Mouse (Mus musculus) forebrain, embryonic 10.5 days (tissue): ENCODE results near the gene Lurap1. TPM values are rescaled to one million over a fixed set of nuclear protein-coding genes. Genes with fewer than 3 reads are reported as not detected.
A peak's percentile ranks its signal among the peaks of the same experiment; 100 is the strongest.

Source experiments
- DNase-seq: peaks from one replicate; pipeline ENCODE4 v3.0.0-alpha.2; 2017; ENCODE audit warnings: low spot score; ENCODE audit errors: extremely low spot score
- H3K27ac ChIP-seq: fragments of 300-500 bp; sonication (generic); 2 replicates; pipeline ENCODE4 v1.5.1; 2016; ENCODE audit warnings: mild to moderate bottlenecking
- H3K27me3 ChIP-seq: fragments of 300-500 bp; sonication (generic); 2 replicates; pipeline ENCODE4 v1.6.1; 2016; ENCODE audit warnings: mild to moderate bottlenecking; ENCODE audit not compliant: poor library complexity, severe bottlenecking
- H3K36me3 ChIP-seq: fragments of 300-500 bp; sonication (generic); replicated peaks from 2 replicates; pipeline ENCODE4 v1.6.1; 2016; ENCODE audit warnings: mild to moderate bottlenecking, moderate library complexity
- H3K4me1 ChIP-seq: fragments of 300-500 bp; sonication (generic); 2 replicates; pipeline ENCODE4 v1.6.1; 2016
- H3K4me3 ChIP-seq: fragments of 300-500 bp; sonication (generic); 2 replicates; pipeline ENCODE4 v1.5.1; 2016; ENCODE audit warnings: mild to moderate bottlenecking, moderate library complexity
- H3K9me3 ChIP-seq: fragments of 300-500 bp; sonication (generic); 2 replicates; pipeline ENCODE4 v1.6.1; 2016; ENCODE audit warnings: mild to moderate bottlenecking, moderate library complexity
- WGBS: fragments of 180-500 bp; shearing (Covaris S2); methylation state at CpG from one replicate; pipeline ENCODE4 v1.1.7; 2016; 5-methylcytosine and 5-hydroxymethylcytosine counted together
- polyA plus RNA-seq: library from polyadenylated mRNA; unstranded; fragments of >200 nt; fragmentation: Nextera tagmentation; extraction: Ambion mirVana; gene quantifications from 2 replicates; pipeline ENCODE4 v1.2.1, GENCODE M21; 2016

Gene Lurap1
- polyA plus RNA-seq, 1 experiment from 2014 or later, result 2.6 TPM

DNA sequence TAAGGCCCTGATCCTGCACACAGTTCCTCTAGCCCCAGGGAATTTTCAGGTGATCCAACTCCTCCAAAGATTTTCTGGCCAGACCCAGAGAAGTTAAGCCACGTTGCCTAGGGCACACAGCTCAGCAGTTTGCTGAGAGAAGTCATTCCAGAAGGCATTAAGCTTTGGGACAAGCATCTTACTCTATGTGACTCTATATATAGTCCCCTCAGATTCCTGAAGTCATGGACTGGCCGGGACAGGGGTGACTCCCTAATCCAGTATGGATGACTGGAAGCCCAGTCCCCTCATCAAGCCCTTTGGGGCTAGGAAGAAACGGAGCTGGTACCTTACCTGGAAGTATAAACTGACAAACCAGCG, 296 bp downstream of the Lurap1 start:
- Histone ChIP-seq H3K27ac (peak overlapping the region; percentile 96), H3K27me3 (no peaks in the 10 kb centered on the region), H3K4me3 (peak overlapping the region; percentile 82), H3K36me3 (peaks cover 45% of the 10 kb centered on the region), H3K4me1 (peaks cover 20% of the 10 kb centered on the region), H3K9me3 (no peaks in the 10 kb centered on the region; the same call in 1 of the 2 replicates)
- no peak for DNase-seq
- 26% methylated on average over 4 of the region's 4 CpGs for WGBS

DNA sequence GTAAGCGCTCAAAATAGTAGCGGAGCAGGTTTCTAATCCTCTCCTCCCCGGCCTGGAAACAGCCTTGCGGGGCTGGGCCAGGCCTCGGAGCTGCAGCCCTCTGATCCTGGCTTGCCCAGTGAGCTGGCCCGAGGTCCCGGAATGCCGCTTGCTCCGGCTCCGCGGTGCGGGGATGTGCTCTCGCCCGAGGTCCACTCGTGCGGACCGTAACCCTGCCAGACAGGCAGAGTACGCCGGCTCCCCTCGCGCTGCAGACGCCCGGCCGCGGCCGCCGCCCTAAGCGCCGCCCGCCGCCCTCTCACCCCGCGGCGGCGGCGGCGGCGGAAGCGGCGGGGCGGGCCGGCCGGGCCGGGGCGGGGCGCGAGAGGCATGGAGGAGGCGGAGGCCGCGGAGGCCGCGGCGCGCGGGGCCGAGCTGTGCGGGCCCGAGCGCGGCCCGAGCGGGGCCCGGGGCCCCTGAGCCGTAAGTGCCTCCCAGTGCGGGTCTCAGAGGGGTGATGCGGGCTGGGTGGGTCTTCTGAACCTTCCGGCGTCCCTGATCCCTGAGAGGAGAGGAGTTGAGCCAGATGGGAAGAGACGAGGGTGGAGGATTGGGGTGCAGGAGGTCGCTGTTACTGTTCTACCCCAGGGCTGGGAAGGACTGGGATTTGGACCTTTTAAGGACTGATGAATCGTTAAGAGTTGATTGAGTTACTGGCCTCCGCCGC, 829 bp downstream of the Lurap1 start:
- DNase-seq, result peak; percentile 67
- H3K27ac ChIP-seq, result peak overlapping the region; percentile 96
- H3K9me3 ChIP-seq, result no peaks in the 10 kb centered on the region; the same call in 1 of the 2 replicates
- peaks cover 40% of the 10 kb centered on the region for H3K36me3 ChIP-seq
- H3K4me1 ChIP-seq, result peaks cover 20% of the 10 kb centered on the region
- peaks cover 4% of the 10 kb centered on the region for H3K27me3 ChIP-seq
- under 1% methylated on average over 73 of the region's 73 CpGs for WGBS
- H3K4me3 ChIP-seq, result peak overlapping the region; percentile 82

DNA sequence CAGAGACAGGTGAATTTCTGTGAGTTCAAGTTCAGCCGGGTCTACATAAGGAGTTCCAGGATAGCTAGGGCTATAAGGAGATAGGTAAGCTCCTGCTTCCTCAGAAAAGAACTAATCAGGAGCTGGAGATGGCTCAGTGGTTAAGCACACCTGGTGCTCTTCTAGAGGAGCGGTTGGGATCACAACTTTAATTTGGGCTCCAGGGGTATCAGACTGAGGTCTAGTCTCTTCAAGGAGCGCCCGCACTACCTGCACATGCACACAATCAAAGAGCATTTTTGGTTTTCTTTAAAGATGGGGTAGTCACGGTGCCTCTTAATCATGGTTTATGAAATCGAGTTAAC, 1.4 kb downstream of the Lurap1 start:
- H3K4me1 ChIP-seq, result peaks cover 24% of the 10 kb centered on the region
- peak overlapping the region; percentile 96 for H3K27ac ChIP-seq
- H3K4me3 ChIP-seq, result peak overlapping the region; percentile 82
- 17% methylated on average over 6 of the region's 6 CpGs for WGBS
- H3K9me3 ChIP-seq, result no peaks in the 10 kb centered on the region; the same call in 1 of the 2 replicates
- no peak for DNase-seq
- peaks cover 34% of the 10 kb centered on the region for H3K36me3 ChIP-seq
- peaks cover 9% of the 10 kb centered on the region for H3K27me3 ChIP-seq

- H3K36me3 ChIP-seq, result no peaks in the 10 kb centered on the region
- H3K4me3 ChIP-seq, result peak overlapping the region; percentile 82
- peaks cover 25% of the 10 kb centered on the region for H3K4me1 ChIP-seq
- peaks cover 38% of the 10 kb centered on the region for H3K27me3 ChIP-seq
- DNase-seq, result peak; percentile 46
- WGBS, result under 1% methylated on average over 47 of the region's 47 CpGs
- peak overlapping the region; percentile 85 for H3K27ac ChIP-seq
- no peaks in the 10 kb centered on the region; the same call in 1 of the 2 replicates for H3K9me3 ChIP-seq
Measured at GRCm38 (mm10) chr4:116143891-116144717, 7.0 kb downstream of the Lurap1 start.

DNA sequence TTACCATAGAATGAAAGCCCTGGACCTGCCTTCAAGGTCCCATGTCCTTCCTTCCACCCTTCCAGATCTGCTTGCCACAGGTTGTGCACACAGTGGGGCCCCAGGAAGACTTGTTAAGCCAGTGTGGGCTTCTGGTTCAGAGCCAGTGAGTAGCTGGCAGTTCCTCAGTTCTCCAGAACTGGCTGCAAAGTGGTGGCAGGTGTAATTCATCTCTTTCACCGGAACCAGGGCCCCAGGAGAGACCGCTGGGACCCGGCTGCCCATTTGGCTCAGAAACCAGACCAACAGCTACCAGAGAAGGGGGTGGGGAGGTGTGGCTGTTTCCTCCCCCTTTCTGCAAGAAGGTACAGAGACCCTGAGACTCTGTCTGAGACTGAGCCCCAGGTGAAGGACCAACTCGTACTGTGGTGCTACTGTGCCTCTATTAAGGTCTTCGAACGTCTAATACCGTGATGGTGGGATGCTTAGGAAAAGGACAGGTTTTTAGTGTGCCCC, 7.8 kb downstream of the Lurap1 start:
- no peaks in the 10 kb centered on the region; the same call in 1 of the 2 replicates for H3K9me3 ChIP-seq
- peak overlapping the region; percentile 82 for H3K4me3 ChIP-seq
- H3K27me3 ChIP-seq, result peaks cover 38% of the 10 kb centered on the region
- peaks cover 25% of the 10 kb centered on the region for H3K4me1 ChIP-seq
- WGBS, result 15% methylated on average over 7 of the region's 7 CpGs
- no peak for DNase-seq
- no peak overlapping the region for H3K27ac ChIP-seq
- no peaks in the 10 kb centered on the region for H3K36me3 ChIP-seq

GRCm38 (mm10) chr4:116142269-116142668, 8.9 kb downstream of the Lurap1 start:
- no peak overlapping the region for H3K4me3 ChIP-seq
- H3K27ac ChIP-seq, result no peak overlapping the region
- H3K4me1 ChIP-seq, result peaks cover 25% of the 10 kb centered on the region
- no peak for DNase-seq
- H3K36me3 ChIP-seq, result no peaks in the 10 kb centered on the region
- no peaks in the 10 kb centered on the region for H3K9me3 ChIP-seq
- peaks cover 38% of the 10 kb centered on the region for H3K27me3 ChIP-seq
- WGBS, result 83% methylated on average over 7 of the region's 7 CpGs

GRCm38 (mm10) chr4:116141736-116142135, 9.4 kb downstream of the Lurap1 start:
- 81% methylated on average over 1 of the region's 1 CpGs for WGBS
- H3K27me3 ChIP-seq, result peaks cover 38% of the 10 kb centered on the region
- H3K9me3 ChIP-seq, result no peaks in the 10 kb centered on the region
- H3K36me3 ChIP-seq, result 0 out of 2 replicates have a peak, but pooled peaks cover 3% of the 10 kb centered on the region
- peaks cover 28% of the 10 kb centered on the region for H3K4me1 ChIP-seq
- H3K27ac ChIP-seq, result no peak overlapping the region
- DNase-seq, result no peak
- H3K4me3 ChIP-seq, result no peak overlapping the region

DNA sequence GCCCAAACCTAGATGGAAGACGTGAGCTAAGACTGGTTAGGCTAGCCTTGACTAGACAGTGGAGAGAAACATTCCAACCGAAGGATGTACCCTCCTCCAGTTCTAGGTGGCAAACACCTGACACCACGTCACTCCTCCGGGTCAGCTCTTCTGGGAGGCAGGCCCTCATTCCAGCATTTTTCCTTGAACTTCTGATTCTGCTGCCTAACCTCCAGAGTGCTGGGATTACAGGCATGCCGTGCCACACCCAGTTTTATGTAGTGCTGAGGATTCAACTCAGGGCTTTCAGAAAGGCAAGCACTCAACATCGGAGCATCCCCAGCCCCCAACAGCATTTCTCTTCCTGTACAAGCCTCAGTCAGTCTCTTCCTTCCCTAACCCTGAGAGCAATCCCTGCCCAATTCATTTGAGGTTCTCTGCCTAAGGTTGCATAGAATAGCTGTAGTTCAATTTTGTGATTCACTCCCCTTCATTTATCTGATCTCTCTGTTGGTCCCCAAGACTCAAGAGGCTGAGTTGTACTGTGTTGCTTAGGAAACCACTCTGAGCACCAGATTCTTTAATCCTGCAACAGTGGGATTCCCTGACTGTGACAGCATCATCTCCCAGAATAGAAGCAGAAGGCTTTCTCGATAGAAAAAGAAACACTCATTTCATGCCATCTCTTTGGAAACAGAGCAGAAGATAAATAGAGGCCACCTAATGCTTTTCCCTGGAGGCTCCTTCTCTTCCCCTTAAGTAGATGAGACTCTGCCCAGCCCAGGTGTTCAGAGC, 10.2 kb downstream of the Lurap1 start:
- Histone ChIP-seq H3K4me3 (no peak overlapping the region), H3K4me1 (peaks cover 29% of the 10 kb centered on the region), H3K36me3 (0 out of 2 replicates have a peak, but pooled peaks cover 4% of the 10 kb centered on the region), H3K9me3 (no peaks in the 10 kb centered on the region), H3K27me3 (peaks cover 38% of the 10 kb centered on the region), H3K27ac (no peak overlapping the region)
- WGBS, result 87% methylated on average over 7 of the region's 7 CpGs
- DNase-seq, result no peak

- Histone ChIP-seq H3K27me3 (peaks cover 8% of the 10 kb centered on the region), H3K27ac (no peak overlapping the region), H3K9me3 (no peaks in the 10 kb centered on the region), H3K4me1 (peaks cover 9% of the 10 kb centered on the region; the same call in 1 of the 2 replicates), H3K4me3 (no peak overlapping the region), H3K36me3 (0 out of 2 replicates have a peak, but pooled peaks cover 8% of the 10 kb centered on the region)
- 56% methylated on average over 13 of the region's 13 CpGs for WGBS
- no peak for DNase-seq
Measured at GRCm38 (mm10) chr4:116137421-116137996, 13.6 kb downstream of the Lurap1 start.

GRCm38 (mm10) chr4:116134990-116135389, 16.1 kb downstream of the Lurap1 start:
- no peak for DNase-seq

DNA sequence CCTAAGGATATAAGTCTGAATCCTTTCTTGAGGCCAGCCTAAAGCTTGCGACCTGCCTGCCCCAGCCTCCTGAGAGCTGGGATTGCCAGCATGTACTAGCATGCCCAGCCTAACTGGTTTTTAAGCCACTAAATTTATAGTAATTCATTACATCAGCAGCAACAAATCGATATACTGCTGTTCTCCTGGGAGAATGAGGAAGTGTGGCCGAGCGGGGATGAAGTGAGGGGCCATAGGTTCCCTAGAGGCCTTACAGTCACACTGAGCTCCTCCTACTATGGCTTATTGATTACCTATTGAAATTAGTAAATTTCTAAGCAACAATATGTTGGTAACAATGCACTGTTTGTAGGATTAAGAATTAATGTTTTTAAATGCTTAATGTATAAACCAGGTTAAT, 18.0 kb downstream of the Lurap1 start:
- no peak for DNase-seq
- Histone ChIP-seq H3K4me1 (0 out of 2 replicates have a peak, but pooled peaks cover 4% of the 10 kb centered on the region), H3K4me3 (no peak overlapping the region), H3K36me3 (peaks cover 25% of the 10 kb centered on the region), H3K27me3 (no peaks in the 10 kb centered on the region), H3K27ac (no peak overlapping the region), H3K9me3 (no peaks in the 10 kb centered on the region)
- WGBS, result 92% methylated on average over 4 of the region's 4 CpGs

More at GRCm38 (mm10) chr4:116134990-116135389, 16.1 kb downstream of the Lurap1 start:
- Histone ChIP-seq H3K4me1 (0 out of 2 replicates have a peak, but pooled peaks cover 4% of the 10 kb centered on the region), H3K27ac (no peak overlapping the region), H3K4me3 (no peak overlapping the region), H3K27me3 (no peaks in the 10 kb centered on the region), H3K9me3 (no peaks in the 10 kb centered on the region), H3K36me3 (peaks cover 25% of the 10 kb centered on the region)
- WGBS, result 57% methylated on average over 2 of the region's 2 CpGs

DNA sequence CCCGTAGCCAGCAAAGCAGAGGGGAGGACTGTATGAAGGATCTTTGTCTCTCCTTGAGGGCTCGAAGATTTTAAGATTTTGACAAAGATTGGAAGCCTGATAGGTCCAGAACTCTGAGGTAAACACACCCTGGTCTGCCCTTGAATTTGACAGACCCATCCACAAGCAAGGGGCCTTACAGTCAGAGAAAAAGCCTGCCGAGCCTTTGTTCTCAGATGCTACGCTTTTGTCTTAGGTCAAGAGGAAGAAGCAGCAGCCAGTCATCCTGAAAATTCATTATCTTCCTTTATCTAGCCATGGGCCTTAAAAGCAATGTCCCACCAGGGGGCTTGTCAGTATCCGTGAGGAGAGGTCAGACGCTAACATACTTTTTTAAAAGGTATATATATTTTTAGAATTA, 23.2 kb downstream of the Lurap1 start:
- Histone ChIP-seq H3K27me3 (no peaks in the 10 kb centered on the region), H3K4me1 (peaks cover 12% of the 10 kb centered on the region), H3K27ac (no peak overlapping the region), H3K9me3 (no peaks in the 10 kb centered on the region), H3K36me3 (peaks cover 16% of the 10 kb centered on the region), H3K4me3 (no peak overlapping the region)
- DNase-seq, result no peak
- WGBS, result 77% methylated on average over 6 of the region's 6 CpGs
